Mouse (Mus musculus): ENCODE measurements around the gene Stab2. TPM values are rescaled to one million over a fixed set of nuclear protein-coding genes. Genes with fewer than 3 reads are reported as not detected.
A peak's percentile ranks its signal among the peaks of the same experiment; 100 is the strongest.

Stab2 gene
- polyA plus RNA-seq, 1 experiment from 2014 or later: 0.53 TPM

- 79% methylated on average over 6 of the region's 6 CpGs for WGBS
- peaks cover 19% of the 10 kb centered on the region for H3K4me1 ChIP-seq
- H3K36me3 ChIP-seq: no peaks in the 10 kb centered on the region
- H3K4me3 ChIP-seq: no peak overlapping the region
- no peak for ATAC-seq (ENCODE audit: extremely low read depth, insufficient number of reproducible peaks, low FRiP score, low TSS enrichment)
- H3K27ac ChIP-seq (replicated peaks): no peak overlapping the region
- H3K27me3 ChIP-seq (replicated peaks): no peaks in the 10 kb centered on the region
- H3K4me2 ChIP-seq: no peak overlapping the region
- H3K9me3 ChIP-seq: no peaks in the 10 kb centered on the region
- no peak overlapping the region for H3K9ac ChIP-seq
Observed at GRCm38 (mm10) chr10:86852160-86852559, 155.7 kb downstream of the Stab2 start.

GRCm38 (mm10) chr10:86849508-86849907, 158.3 kb downstream of the Stab2 start:
- Histone ChIP-seq H3K4me3 (no peak overlapping the region), H3K9me3 (no peaks in the 10 kb centered on the region), H3K27ac (replicated peaks) (no peak overlapping the region), H3K4me2 (no peak overlapping the region), H3K36me3 (no peaks in the 10 kb centered on the region), H3K4me1 (peaks cover 22% of the 10 kb centered on the region), H3K9ac (no peak overlapping the region), H3K27me3 (replicated peaks) (no peaks in the 10 kb centered on the region)
- ATAC-seq (ENCODE audit: extremely low read depth, insufficient number of reproducible peaks, low FRiP score, low TSS enrichment): no peak
- 52% methylated on average over 4 of the region's 4 CpGs for WGBS

- no peak overlapping the region for H3K4me3 ChIP-seq
- peaks cover 22% of the 10 kb centered on the region for H3K4me1 ChIP-seq
- WGBS: 84% methylated on average over 4 of the region's 4 CpGs
- H3K4me2 ChIP-seq: no peak overlapping the region
- H3K27me3 ChIP-seq (replicated peaks): no peaks in the 10 kb centered on the region
- H3K9me3 ChIP-seq: no peaks in the 10 kb centered on the region
- no peak for ATAC-seq (ENCODE audit: extremely low read depth, insufficient number of reproducible peaks, low FRiP score, low TSS enrichment)
- no peaks in the 10 kb centered on the region for H3K36me3 ChIP-seq
- H3K9ac ChIP-seq: no peak overlapping the region
- no peak overlapping the region for H3K27ac ChIP-seq (replicated peaks)
Observed at GRCm38 (mm10) chr10:86849087-86849486, 158.7 kb downstream of the Stab2 start.

GRCm38 (mm10) chr10:86846926-86847467, 160.8 kb downstream of the Stab2 start:
- ATAC-seq (ENCODE audit: extremely low read depth, insufficient number of reproducible peaks, low FRiP score, low TSS enrichment): no peak; the same call in none of the 2 replicates
- no peaks in the 10 kb centered on the region for H3K36me3 ChIP-seq
- H3K9me3 ChIP-seq: no peaks in the 10 kb centered on the region
- no peak overlapping the region for H3K4me3 ChIP-seq
- 66% methylated on average over 9 of the region's 9 CpGs for WGBS
- no peaks in the 10 kb centered on the region for H3K27me3 ChIP-seq (replicated peaks)
- H3K9ac ChIP-seq: no peak overlapping the region
- no peak overlapping the region for H3K27ac ChIP-seq (replicated peaks)
- no peak overlapping the region for H3K4me2 ChIP-seq
- peaks cover 22% of the 10 kb centered on the region for H3K4me1 ChIP-seq

GRCm38 (mm10) chr10:86842659-86843058, 165.2 kb downstream of the Stab2 start:
- Histone ChIP-seq H3K36me3 (peaks cover 11% of the 10 kb centered on the region; the same call in 1 of the 2 replicates), H3K9me3 (no peaks in the 10 kb centered on the region), H3K27me3 (replicated peaks) (no peaks in the 10 kb centered on the region), H3K9ac (no peak overlapping the region), H3K4me3 (no peak overlapping the region), H3K4me1 (0 out of 2 replicates have a peak, but pooled peaks cover 3% of the 10 kb centered on the region), H3K27ac (replicated peaks) (no peak overlapping the region), H3K4me2 (no peak overlapping the region)
- ATAC-seq (ENCODE audit: extremely low read depth, insufficient number of reproducible peaks, low FRiP score, low TSS enrichment): no peak
- WGBS: 83% methylated on average over 5 of the region's 5 CpGs

- 87% methylated on average over 6 of the region's 6 CpGs for WGBS
- H3K9ac ChIP-seq: no peak overlapping the region
- ATAC-seq (ENCODE audit: extremely low read depth, insufficient number of reproducible peaks, low FRiP score, low TSS enrichment): no peak
Observed at GRCm38 (mm10) chr10:86838827-86839226, 169.0 kb downstream of the Stab2 start.

GRCm38 (mm10) chr10:86836784-86837183, 171.0 kb downstream of the Stab2 start:
- Histone ChIP-seq H3K9me3 (no peaks in the 10 kb centered on the region), H3K4me3 (no peak overlapping the region), H3K27ac (replicated peaks) (no peak overlapping the region), H3K27me3 (replicated peaks) (no peaks in the 10 kb centered on the region), H3K36me3 (peaks cover 52% of the 10 kb centered on the region), H3K9ac (no peak overlapping the region), H3K4me1 (no peaks in the 10 kb centered on the region), H3K4me2 (no peak overlapping the region)
- ATAC-seq (ENCODE audit: extremely low read depth, insufficient number of reproducible peaks, low FRiP score, low TSS enrichment): no peak
- WGBS: 76% methylated on average over 4 of the region's 4 CpGs

More at GRCm38 (mm10) chr10:86838827-86839226, 169.0 kb downstream of the Stab2 start:
- no peak overlapping the region for H3K4me2 ChIP-seq
- no peaks in the 10 kb centered on the region for H3K4me1 ChIP-seq
- no peaks in the 10 kb centered on the region for H3K9me3 ChIP-seq
- no peak overlapping the region for H3K27ac ChIP-seq (replicated peaks)
- no peak overlapping the region for H3K4me3 ChIP-seq
- peaks cover 40% of the 10 kb centered on the region for H3K36me3 ChIP-seq
- no peaks in the 10 kb centered on the region for H3K27me3 ChIP-seq (replicated peaks)

GRCm38 (mm10) chr10:86829515-86829914, 178.3 kb downstream of the Stab2 start:
- H3K27me3 ChIP-seq (replicated peaks): no peaks in the 10 kb centered on the region
- ATAC-seq (ENCODE audit: extremely low read depth, insufficient number of reproducible peaks, low FRiP score, low TSS enrichment): no peak
- peaks cover 15% of the 10 kb centered on the region for H3K4me1 ChIP-seq
- H3K4me2 ChIP-seq: no peak overlapping the region
- H3K4me3 ChIP-seq: no peak overlapping the region
- no peaks in the 10 kb centered on the region for H3K9me3 ChIP-seq
- H3K9ac ChIP-seq: no peak overlapping the region
- WGBS: 83% methylated on average over 2 of the region's 2 CpGs
- H3K36me3 ChIP-seq: peaks cover 62% of the 10 kb centered on the region
- H3K27ac ChIP-seq (replicated peaks): no peak overlapping the region

GRCm38 (mm10) chr10:86828221-86829135, 179.3 kb downstream of the Stab2 start:
- H3K4me3 ChIP-seq: no peak overlapping the region
- no peak overlapping the region for H3K4me2 ChIP-seq
- 82% methylated on average over 15 of the region's 15 CpGs for WGBS
- peaks cover 15% of the 10 kb centered on the region for H3K4me1 ChIP-seq
- H3K27me3 ChIP-seq (replicated peaks): no peaks in the 10 kb centered on the region
- ATAC-seq (ENCODE audit: extremely low read depth, insufficient number of reproducible peaks, low FRiP score, low TSS enrichment): no peak
- no peak overlapping the region for H3K27ac ChIP-seq (replicated peaks)
- no peak overlapping the region for H3K9ac ChIP-seq
- H3K9me3 ChIP-seq: no peaks in the 10 kb centered on the region
- peaks cover 65% of the 10 kb centered on the region for H3K36me3 ChIP-seq

- Histone ChIP-seq H3K27ac (replicated peaks) (no peak overlapping the region), H3K36me3 (peaks cover 69% of the 10 kb centered on the region)
Observed at GRCm38 (mm10) chr10:86826929-86827328, 180.9 kb downstream of the Stab2 start.

GRCm38 (mm10) chr10:86825871-86826522, 181.8 kb downstream of the Stab2 start:
- H3K27me3 ChIP-seq (replicated peaks): no peaks in the 10 kb centered on the region
- 59% methylated on average over 10 of the region's 10 CpGs for WGBS
- H3K4me1 ChIP-seq: peaks cover 15% of the 10 kb centered on the region
- H3K4me2 ChIP-seq: no peak overlapping the region
- no peak overlapping the region for H3K9ac ChIP-seq
- peak; percentile 52; the same call in 1 of the 2 replicates for ATAC-seq (ENCODE audit: extremely low read depth, insufficient number of reproducible peaks, low FRiP score, low TSS enrichment)
- peak overlapping the region; percentile 75 for H3K27ac ChIP-seq (replicated peaks)
- no peaks in the 10 kb centered on the region for H3K9me3 ChIP-seq
- no peak overlapping the region for H3K4me3 ChIP-seq
- H3K36me3 ChIP-seq: peaks cover 70% of the 10 kb centered on the region

More at GRCm38 (mm10) chr10:86826929-86827328, 180.9 kb downstream of the Stab2 start:
- H3K9ac ChIP-seq: no peak overlapping the region
- WGBS: 81% methylated on average over 3 of the region's 3 CpGs
- no peak overlapping the region for H3K4me3 ChIP-seq
- no peaks in the 10 kb centered on the region for H3K9me3 ChIP-seq
- ATAC-seq (ENCODE audit: extremely low read depth, insufficient number of reproducible peaks, low FRiP score, low TSS enrichment): no peak
- no peak overlapping the region for H3K4me2 ChIP-seq
- peaks cover 15% of the 10 kb centered on the region for H3K4me1 ChIP-seq
- H3K27me3 ChIP-seq (replicated peaks): no peaks in the 10 kb centered on the region

All from heart, embryonic 13.5 days (tissue).